Mouse (Mus musculus): Measurements from ENCODE around the gene Amigo1. TPM values are rescaled to one million over a fixed set of nuclear protein-coding genes. Genes with fewer than 3 reads are reported as not detected.
A peak's percentile ranks its signal among the peaks of the same experiment; 100 is the strongest.

Amigo1 gene
- polyA plus RNA-seq, 1 experiment, result 6.2 TPM

DNA sequence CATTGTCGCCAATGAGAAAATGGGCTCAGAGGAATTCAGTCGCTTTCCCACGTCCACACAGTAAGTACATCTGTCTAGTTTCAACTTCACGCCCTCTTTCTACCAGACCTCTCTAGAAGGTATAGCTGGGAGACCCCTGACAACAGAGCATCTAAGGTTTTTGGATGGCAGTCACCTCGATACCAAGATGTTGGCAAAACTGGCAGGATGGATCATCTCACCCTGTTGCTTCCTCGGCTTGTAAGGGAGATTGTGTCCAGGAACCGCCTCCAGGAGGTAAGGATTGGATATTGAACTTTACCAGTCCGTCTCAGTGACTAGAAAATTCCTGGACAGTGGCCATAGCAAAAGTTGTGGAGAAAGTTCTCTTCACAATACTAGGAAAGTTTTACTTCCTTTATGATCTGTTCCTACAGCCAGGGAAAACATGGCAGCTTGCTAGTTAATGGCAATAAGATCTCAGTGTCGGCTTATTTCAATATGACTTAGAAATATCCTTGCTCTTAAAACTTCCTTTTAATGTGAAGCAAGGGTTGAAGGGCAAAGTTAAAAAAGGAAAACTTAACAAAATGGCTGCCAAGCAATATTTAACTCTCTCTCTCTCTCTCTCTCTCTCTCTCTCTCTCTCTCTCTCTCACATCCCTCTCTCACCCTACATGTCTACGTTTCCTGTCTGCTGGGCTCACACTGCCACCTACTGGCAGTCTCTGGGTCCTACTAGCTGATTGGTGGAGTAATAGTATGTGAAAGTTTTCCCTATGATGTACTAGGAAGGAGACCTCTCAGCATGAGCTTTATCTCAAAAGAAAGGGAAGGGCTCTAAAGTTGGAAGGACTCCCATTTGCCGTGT, 38.5 kb upstream of the Amigo1 start:
- Histone ChIP-seq H3K27ac (ENCODE audit: insufficient read depth, low read length) (no peak overlapping the region), H3K4me3 (ENCODE audit: extremely low read depth, insufficient read depth, insufficient read length) (no peak overlapping the region), H3K4me1 (ENCODE audit: control insufficient read depth, insufficient read depth, insufficient read length) (no peaks in the 10 kb centered on the region; the same call in 1 of the 2 replicates), H3K27me3 (ENCODE audit: control insufficient read depth, insufficient read depth, low read length) (no peaks in the 10 kb centered on the region), H3K36me3 (ENCODE audit: control insufficient read depth, insufficient read depth, low read length) (no peaks in the 10 kb centered on the region)
- DNase-seq (ENCODE audit: low read depth in 1 of 2, low spot score in 2 of 2), result peak; percentile 79 to 84
- TF ChIP-seq POLR2A (IDR thresholded peaks at IDR 0.05; ENCODE audit: low read depth, low read length) (no peak), CTCF (IDR thresholded peaks at IDR 0.05; ENCODE audit: extremely low read depth, insufficient read depth, insufficient read length, insufficient replicate concordance) (peak; percentile 89; the same call in 1 of the 2 replicates)
- WGBS, result 69% methylated on average over 11 of the region's 11 CpGs

DNA sequence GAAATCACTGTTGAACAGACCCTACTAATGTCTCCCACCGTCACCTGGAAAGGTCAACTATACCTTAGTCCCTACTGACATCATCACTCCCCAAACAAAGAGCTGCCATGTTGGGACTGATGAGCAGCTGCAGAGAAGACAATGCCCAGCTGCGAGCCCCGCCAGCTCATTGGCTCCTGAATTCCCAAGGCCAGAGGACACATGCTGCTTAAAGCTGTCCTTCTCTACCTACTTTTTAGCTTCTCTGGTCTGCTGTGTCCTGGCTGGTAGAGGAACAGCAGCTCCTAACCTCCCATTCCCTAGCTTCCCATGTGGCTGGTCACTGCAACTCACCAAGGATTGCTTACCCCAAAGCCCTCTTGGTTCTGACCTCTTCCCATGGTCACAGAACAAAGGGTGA, 33.8 kb upstream of the Amigo1 start:
- Histone ChIP-seq H3K27me3 (ENCODE audit: control insufficient read depth, insufficient read depth, low read length) (no peaks in the 10 kb centered on the region), H3K36me3 (ENCODE audit: control insufficient read depth, insufficient read depth, low read length) (no peaks in the 10 kb centered on the region), H3K27ac (ENCODE audit: insufficient read depth, low read length) (no peak overlapping the region), H3K4me3 (ENCODE audit: extremely low read depth, insufficient read depth, insufficient read length) (no peak overlapping the region), H3K4me1 (ENCODE audit: control insufficient read depth, insufficient read depth, insufficient read length) (no peaks in the 10 kb centered on the region)
- no peak for TF ChIP-seq CTCF (IDR thresholded peaks at IDR 0.05; ENCODE audit: extremely low read depth, insufficient read depth, insufficient read length, insufficient replicate concordance)
- no peak for TF ChIP-seq POLR2A (IDR thresholded peaks at IDR 0.05; ENCODE audit: low read depth, low read length)
- WGBS, result 94% methylated on average over 3 of the region's 3 CpGs
- no peak for DNase-seq (ENCODE audit: low read depth in 1 of 2, low spot score in 2 of 2)

DNA sequence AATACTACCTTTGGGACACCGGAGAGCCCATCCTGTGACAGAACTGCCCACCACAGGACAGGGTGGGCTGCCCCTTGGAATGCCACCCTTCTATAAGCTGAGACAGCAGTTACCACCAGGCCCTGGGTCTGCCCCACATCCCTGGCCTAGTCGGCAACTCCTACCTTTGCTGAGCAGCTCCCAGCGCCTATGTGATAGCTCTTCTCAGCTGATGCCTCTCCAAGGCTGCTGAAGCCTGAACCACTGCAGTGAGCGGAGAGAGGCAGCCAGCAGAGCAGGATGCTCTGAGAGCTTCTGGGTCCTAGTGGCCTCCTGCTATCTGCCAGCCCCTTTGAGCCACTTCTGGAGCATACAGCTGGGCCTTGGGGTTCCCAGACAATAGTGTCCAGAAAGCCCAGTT, 31.5 kb upstream of the Amigo1 start, which contains the start of gene Gpr61:
Gene Gpr61 (minus strand): TSS at position 227 of the 400 bp plus-strand sequence.
- H3K4me1 ChIP-seq (ENCODE audit: control insufficient read depth, insufficient read depth, insufficient read length), result no peaks in the 10 kb centered on the region
- H3K27me3 ChIP-seq (ENCODE audit: control insufficient read depth, insufficient read depth, low read length), result no peaks in the 10 kb centered on the region
- TF ChIP-seq POLR2A (IDR thresholded peaks at IDR 0.05; ENCODE audit: low read depth, low read length), result no peak
- 76% methylated on average over 4 of the region's 4 CpGs for WGBS
- H3K4me3 ChIP-seq (ENCODE audit: extremely low read depth, insufficient read depth, insufficient read length), result no peak within 1 kb of the TSS
- no peaks in the 10 kb centered on the region for H3K36me3 ChIP-seq (ENCODE audit: control insufficient read depth, insufficient read depth, low read length)
- no peak for DNase-seq (ENCODE audit: low read depth in 1 of 2, low spot score in 2 of 2)
- no peak within 1 kb of the TSS for H3K27ac ChIP-seq (ENCODE audit: insufficient read depth, low read length)

DNA sequence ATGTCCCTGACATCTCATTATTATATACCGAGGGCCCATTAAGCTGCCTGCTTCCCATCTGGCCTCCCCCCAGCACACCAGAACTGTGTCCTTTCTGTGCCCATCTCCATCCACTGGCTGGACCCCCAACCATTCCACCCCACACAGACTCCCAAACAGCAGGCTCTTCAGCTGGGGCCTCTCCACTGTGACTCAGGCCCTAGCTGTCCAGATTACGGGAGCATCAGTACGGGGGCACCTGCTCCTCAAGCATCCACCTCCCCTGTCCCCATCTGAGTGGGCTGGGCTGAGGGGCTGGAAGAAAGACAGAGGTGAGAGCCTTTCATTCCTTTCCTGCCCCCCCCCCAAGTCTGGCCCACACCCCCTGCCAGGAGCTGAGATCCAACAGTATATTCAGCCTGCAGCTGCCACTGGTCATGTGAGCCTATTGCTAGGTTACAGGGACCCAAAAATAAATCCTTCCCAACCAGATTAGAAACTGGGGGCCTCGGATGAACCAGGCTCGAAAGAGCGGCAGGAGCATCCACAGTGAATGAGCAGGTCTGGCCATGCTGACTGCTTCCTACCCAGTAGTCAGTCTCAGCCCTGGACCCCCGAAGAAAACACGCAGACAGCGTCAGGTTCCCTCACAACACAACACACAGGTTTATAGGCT, 27.6 kb upstream of the Amigo1 start:
- Histone ChIP-seq H3K27ac (ENCODE audit: insufficient read depth, low read length) (no peak overlapping the region), H3K4me3 (ENCODE audit: extremely low read depth, insufficient read depth, insufficient read length) (no peak overlapping the region), H3K27me3 (ENCODE audit: control insufficient read depth, insufficient read depth, low read length) (no peaks in the 10 kb centered on the region), H3K4me1 (ENCODE audit: control insufficient read depth, insufficient read depth, insufficient read length) (no peaks in the 10 kb centered on the region), H3K36me3 (ENCODE audit: control insufficient read depth, insufficient read depth, low read length) (no peaks in the 10 kb centered on the region)
- DNase-seq (ENCODE audit: low read depth in 1 of 2, low spot score in 2 of 2), result no peak
- no peak for TF ChIP-seq CTCF (IDR thresholded peaks at IDR 0.05; ENCODE audit: extremely low read depth, insufficient read depth, insufficient read length, insufficient replicate concordance)
- TF ChIP-seq POLR2A (IDR thresholded peaks at IDR 0.05; ENCODE audit: low read depth, low read length), result no peak
- 79% methylated on average over 9 of the region's 9 CpGs for WGBS

DNA sequence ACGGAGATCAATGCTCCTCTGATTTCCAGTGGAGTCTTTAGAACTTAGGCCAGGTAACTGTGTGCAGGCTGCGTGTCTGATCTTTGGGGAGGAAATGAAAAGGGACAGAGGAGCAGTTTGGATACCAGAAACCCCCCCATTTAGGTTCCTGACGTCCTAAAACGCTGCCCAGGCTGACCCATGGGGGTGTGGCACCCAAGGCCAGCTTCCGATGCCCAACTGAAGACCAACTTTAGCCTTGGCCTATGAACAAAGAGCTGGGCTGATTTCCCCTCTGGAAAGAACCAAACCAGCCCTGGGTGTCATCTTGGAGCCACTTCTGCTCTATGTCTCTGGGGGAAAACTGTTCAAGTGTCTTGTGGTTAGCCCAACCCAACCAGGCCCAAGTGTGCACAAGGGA, 22.0 kb upstream of the Amigo1 start:
- no peak overlapping the region for H3K4me3 ChIP-seq (ENCODE audit: extremely low read depth, insufficient read depth, insufficient read length)
- H3K4me1 ChIP-seq (ENCODE audit: control insufficient read depth, insufficient read depth, insufficient read length), result peaks cover 4% of the 10 kb centered on the region; the same call in 1 of the 2 replicates
- no peak for DNase-seq (ENCODE audit: low read depth in 1 of 2, low spot score in 2 of 2)
- H3K36me3 ChIP-seq (ENCODE audit: control insufficient read depth, insufficient read depth, low read length), result no peaks in the 10 kb centered on the region
- TF ChIP-seq POLR2A (IDR thresholded peaks at IDR 0.05; ENCODE audit: low read depth, low read length), result no peak
- H3K27ac ChIP-seq (ENCODE audit: insufficient read depth, low read length), result no peak overlapping the region
- WGBS, result 65% methylated on average over 5 of the region's 5 CpGs
- H3K27me3 ChIP-seq (ENCODE audit: control insufficient read depth, insufficient read depth, low read length), result no peaks in the 10 kb centered on the region

DNA sequence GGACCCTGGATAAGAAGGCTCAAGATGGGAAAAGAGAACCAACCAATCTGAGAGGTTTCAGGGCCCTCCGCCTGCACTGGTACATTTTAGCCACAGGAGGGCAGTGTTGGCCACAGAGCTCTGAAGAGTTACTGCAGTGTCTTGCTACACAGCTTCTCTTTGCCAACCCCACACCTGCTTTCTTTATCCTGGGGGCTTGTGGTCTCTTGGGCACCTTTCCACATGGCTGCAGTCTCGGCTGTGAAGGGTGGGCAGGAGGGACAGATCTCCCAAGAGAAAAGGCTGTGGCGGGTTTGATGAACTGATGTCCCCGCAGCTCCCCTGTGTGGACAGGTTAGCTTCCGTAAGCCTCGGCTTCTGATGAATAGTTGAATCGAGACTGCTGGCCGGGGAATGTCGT, 21.3 kb upstream of the Amigo1 start:
- TF ChIP-seq POLR2A (IDR thresholded peaks at IDR 0.05; ENCODE audit: low read depth, low read length) (no peak), CTCF (IDR thresholded peaks at IDR 0.05; ENCODE audit: extremely low read depth, insufficient read depth, insufficient read length, insufficient replicate concordance) (peak; percentile 95; the same call in 1 of the 2 replicates)
- WGBS, result 14% methylated on average over 9 of the region's 9 CpGs

More for the DNA sequence above, 21.3 kb upstream of the Amigo1 start:
- Histone ChIP-seq H3K27ac (ENCODE audit: insufficient read depth, low read length) (no peak overlapping the region), H3K4me1 (ENCODE audit: control insufficient read depth, insufficient read depth, insufficient read length) (peaks cover 4% of the 10 kb centered on the region; the same call in 1 of the 2 replicates), H3K4me3 (ENCODE audit: extremely low read depth, insufficient read depth, insufficient read length) (peak overlapping the region; percentile 43), H3K36me3 (ENCODE audit: control insufficient read depth, insufficient read depth, low read length) (no peaks in the 10 kb centered on the region), H3K27me3 (ENCODE audit: control insufficient read depth, insufficient read depth, low read length) (no peaks in the 10 kb centered on the region)
- peak; percentile 50 to 71 for DNase-seq (ENCODE audit: low read depth in 1 of 2, low spot score in 2 of 2)
